Mouse (Mus musculus) heart, adult 2 months (tissue): ENCODE measurements at regions not wholly inside any gene's neighbourhood (a gene's known extent, or its start where the extent isn't known, plus 50 kb on each side); places are given as distances from the start of the nearest gene placed in this dataset.

Experiments used
- CTCF ChIP-seq: fragments of 200-600 bp; IDR thresholded peaks from 2 replicates; pipeline ENCODE4 v1.8.1; 2022; ENCODE audit warnings: antibody characterized with exemption, mild to moderate bottlenecking, moderate library complexity
- EP300 ChIP-seq: fragments of 200-500 bp; IDR thresholded peaks from 2 replicates; pipeline ENCODE4 v1.6.1; 2011; ENCODE audit warnings: low read depth, low read length, control low read depth; ENCODE audit not compliant: insufficient read depth
- POLR2A ChIP-seq: fragments of 200-500 bp; IDR thresholded peaks from 2 replicates; pipeline ENCODE4 v1.6.1; 2011; ENCODE audit warnings: mild to moderate bottlenecking, low read depth, low read length, control low read depth; ENCODE audit not compliant: insufficient read depth

- TF ChIP-seq CTCF (no peak), POLR2A (no peak), EP300 (no peak)
Observed at GRCm38 (mm10) chr14:25200656-25201179, 258.3 kb upstream of the Zmiz1 start.
